ENCODE assay signal across 8 mouse cellular contexts in genomic region chr11:50174730-50175187, GRCm38 (mm10). TPM values are rescaled to one million over a fixed set of nuclear protein-coding genes. Genes with fewer than 3 reads are reported as not detected.
DNase-seq lines count a peak whose midpoint lies in the region; ATAC-seq lines count a peak whose summit lies in the region.

No protein-coding gene starts in this region.

- DNase-seq in 3T3-L1 (ENCODE audit: low read depth, low spot score) = peak; percentile 99
- DNase-seq in adrenal gland, postnatal 25 days = peak; percentile 98
- DNase-seq in heart, adult 18-20 months = peak; percentile 99
- peak; percentile 99 for DNase-seq in liver
- peak; percentile 99 for DNase-seq in spleen, postnatal 4 days (ENCODE audit: low spot score in 2 of 2)

- peak overlapping the region; percentile 89 for H3K4me2 ChIP-seq in embryonic facial prominence, embryonic 12.5 days (replicated peaks)
- H3K4me2 ChIP-seq in kidney, embryonic 14.5 days (replicated peaks; ENCODE audit: low read depth, low read length) = peak overlapping the region; percentile 64

- H3K4me1 ChIP-seq in embryonic facial prominence, embryonic 12.5 days = peaks cover 7% of the 10 kb centered on the region; the same call in 1 of the 2 replicates
- peaks cover 7% of the 10 kb centered on the region; the same call in 1 of the 2 replicates for H3K4me1 ChIP-seq in kidney, embryonic 14.5 days (ENCODE audit: control insufficient read depth, insufficient read depth, low read length)

- H3K9me3 ChIP-seq in embryonic facial prominence, embryonic 12.5 days = no peaks in the 10 kb centered on the region
- no peaks in the 10 kb centered on the region for H3K9me3 ChIP-seq in kidney, embryonic 14.5 days (ENCODE audit: control insufficient read depth, low read length)

- peak overlapping the region; percentile 79 for H3K27ac ChIP-seq in embryonic facial prominence, embryonic 12.5 days
- H3K27ac ChIP-seq in kidney, embryonic 14.5 days (ENCODE audit: low read depth, low read length) = 0 out of 2 replicates have a peak overlapping the region, but pooled peaks have one; percentile 42

- peak; percentile 99 for ATAC-seq in embryonic facial prominence, embryonic 12.5 days (ENCODE audit: insufficient number of reproducible peaks, insufficient read depth, low FRiP score, low TSS enrichment)
- ATAC-seq in kidney, embryonic 14.5 days (ENCODE audit: low FRiP score, low TSS enrichment) = peak; percentile 100
- ATAC-seq in monocyte, adult 5-6 weeks (replicated peaks; ENCODE audit: insufficient number of reproducible peaks, low FRiP score, low TSS enrichment, poor library complexity, severe bottlenecking) = peak; percentile 98

- WGBS in embryonic facial prominence, embryonic 12.5 days = under 1% methylated on average over 27 of the region's 27 CpGs
- under 1% methylated on average over 27 of the region's 27 CpGs for WGBS in kidney, embryonic 14.5 days

- H3K27me3 ChIP-seq in embryonic facial prominence, embryonic 12.5 days = no peaks in the 10 kb centered on the region
- no peaks in the 10 kb centered on the region for H3K27me3 ChIP-seq in kidney, embryonic 14.5 days (ENCODE audit: control insufficient read depth, insufficient read depth, low read length)

- H3K9ac ChIP-seq in embryonic facial prominence, embryonic 12.5 days = peak overlapping the region; percentile 66
- H3K9ac ChIP-seq in kidney, embryonic 14.5 days (ENCODE audit: low read depth, low read length) = peak overlapping the region; percentile 84

- peaks cover 33% of the 10 kb centered on the region for H3K36me3 ChIP-seq in embryonic facial prominence, embryonic 12.5 days
- H3K36me3 ChIP-seq in kidney, embryonic 14.5 days (ENCODE audit: control insufficient read depth, insufficient read depth, low read length) = peaks cover 20% of the 10 kb centered on the region

- H3K4me3 ChIP-seq in embryonic facial prominence, embryonic 12.5 days = peak overlapping the region; percentile 75
- H3K4me3 ChIP-seq in kidney, embryonic 14.5 days (ENCODE audit: low read length) = peak overlapping the region; percentile 79

RNA-seq across cellular contexts. Expression of gene Mrnip, which starts 0.5 kb away (rescaled TPM):
- 10.5 and 15.0 TPM in 2 replicates for total RNA-seq in adrenal gland, postnatal 25 days (2021)
- polyA plus RNA-seq in embryonic facial prominence, embryonic 12.5 days (2016; fragmentation: Nextera tagmentation; extraction: Ambion mirVana) = 17.8 and 18.6 TPM in 2 replicates
- 1 to 10 TPM; 2.4 to 3.0 TPM for total RNA-seq in heart, adult 18-20 months (2021)
- 21.8 and 22.0 TPM in 2 replicates for polyA plus RNA-seq in kidney, embryonic 14.5 days (2014; fragmentation: Nextera tagmentation; extraction: Ambion mirVana)
- total RNA-seq in monocyte, adult 5-6 weeks (2017) = 2.0 to 4.1 TPM (median 3.3 TPM) in 3 replicates

RNA-seq across cellular contexts. Expression of gene Sqstm1, which starts 35.9 kb away (rescaled TPM):
- 784 and 1,020 TPM in 2 replicates for total RNA-seq in adrenal gland, postnatal 25 days (2021)
- polyA plus RNA-seq in embryonic facial prominence, embryonic 12.5 days (2016; fragmentation: Nextera tagmentation; extraction: Ambion mirVana) = 187 and 192 TPM in 2 replicates
- 100 to 1,000 TPM; 367 to 455 TPM for total RNA-seq in heart, adult 18-20 months (2021)
- polyA plus RNA-seq in kidney, embryonic 14.5 days (2014; fragmentation: Nextera tagmentation; extraction: Ambion mirVana) = 128 and 197 TPM in 2 replicates
- 878 to 1,339 TPM (median 1,041 TPM) in 3 replicates for total RNA-seq in monocyte, adult 5-6 weeks (2017)

RNA-seq across cellular contexts. Expression of gene Mgat4b, which starts 35.9 kb away (rescaled TPM):
- total RNA-seq in adrenal gland, postnatal 25 days (2021) = 138 and 161 TPM in 2 replicates
- 38.1 and 40.7 TPM in 2 replicates for polyA plus RNA-seq in embryonic facial prominence, embryonic 12.5 days (2016; fragmentation: Nextera tagmentation; extraction: Ambion mirVana)
- 10 to 100 TPM; 70.3 to 79.9 TPM for total RNA-seq in heart, adult 18-20 months (2021)
- 37.0 and 39.2 TPM in 2 replicates for polyA plus RNA-seq in kidney, embryonic 14.5 days (2014; fragmentation: Nextera tagmentation; extraction: Ambion mirVana)
- 4.9 to 20.2 TPM (median 13.9 TPM) in 3 replicates for total RNA-seq in monocyte, adult 5-6 weeks (2017)

RNA-seq across cellular contexts. Expression of gene Tbc1d9b, which starts 43.6 kb away (rescaled TPM):
- total RNA-seq in adrenal gland, postnatal 25 days (2021) = 117 and 129 TPM in 2 replicates
- 50.7 and 51.2 TPM in 2 replicates for polyA plus RNA-seq in embryonic facial prominence, embryonic 12.5 days (2016; fragmentation: Nextera tagmentation; extraction: Ambion mirVana)
- total RNA-seq in heart, adult 18-20 months (2021) = 10 to 100 TPM; 40.2 to 45.6 TPM
- 22.8 and 36.8 TPM in 2 replicates for polyA plus RNA-seq in kidney, embryonic 14.5 days (2014; fragmentation: Nextera tagmentation; extraction: Ambion mirVana)
- total RNA-seq in monocyte, adult 5-6 weeks (2017) = 34.9 to 89.4 TPM (median 86.4 TPM) in 3 replicates

Comparison
In these comparisons a context has a peak if more than half of its experiments do, and no peak if none do; other contexts are left out.
1. Peak in every context shown above with its lines: DNase-seq, ATAC-seq, H3K4me3 ChIP-seq and H3K27ac ChIP-seq.